Mouse (Mus musculus) hindlimb bud, embryonic 11.5 days (tissue): ENCODE measurements at regions not wholly inside any gene's neighbourhood (a gene's known extent, or its start where the extent isn't known, plus 50 kb on each side); places are given as distances from the start of the nearest gene placed in this dataset.
A peak's percentile ranks its signal among the peaks of the same experiment; 100 is the strongest.

Experiments
- DNase-seq: peaks from one replicate; pipeline ENCODE4 v3.0.0-alpha.2; 2012; ENCODE audit warnings: low read depth, low spot score; ENCODE audit errors: extremely low spot score

DNA sequence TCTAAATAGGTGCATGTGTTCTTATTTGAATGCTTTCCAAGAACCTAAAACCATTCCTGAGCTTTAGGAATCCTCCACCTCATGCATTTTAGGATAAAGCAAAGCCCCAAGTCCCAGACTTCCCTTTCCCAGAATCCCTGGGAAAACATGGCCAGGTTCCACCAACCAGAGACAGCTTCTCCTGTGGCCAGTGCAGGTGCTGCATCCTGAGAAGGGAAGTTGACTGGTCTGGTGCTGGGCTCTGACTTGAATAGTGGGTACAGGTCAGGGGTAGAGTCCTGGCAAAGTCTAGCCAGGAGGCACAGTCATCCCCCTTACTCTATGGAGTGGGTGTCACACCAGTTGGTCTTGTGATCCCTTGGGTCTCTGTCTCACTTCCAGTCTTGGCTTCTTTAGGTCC is 166.6 kb upstream of the Agap1 start:
- no peak for DNase-seq

- no peak for DNase-seq
Observed at GRCm38 (mm10) chr1:89288921-89289320, 165.7 kb upstream of the Agap1 start.

DNA sequence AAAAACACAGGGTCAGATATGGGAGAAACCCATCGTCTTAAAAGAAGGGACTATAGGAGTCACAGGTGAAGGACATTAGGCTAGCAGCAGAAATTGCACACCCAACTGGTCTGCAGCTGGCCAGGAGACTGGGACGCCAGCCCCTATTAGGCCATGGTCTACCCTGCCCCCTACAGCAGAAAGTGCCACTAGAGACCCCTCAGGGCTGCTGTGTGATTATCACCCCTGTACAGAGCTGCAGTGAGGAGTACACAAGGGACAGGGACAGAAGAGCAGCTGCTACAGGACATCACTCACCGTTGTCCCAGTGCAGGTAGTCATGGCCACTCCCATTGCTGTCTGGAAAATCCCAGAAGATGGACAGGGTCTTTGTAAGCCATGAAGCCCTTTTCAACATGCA is 157.9 kb upstream of the Agap1 start:
- DNase-seq, result no peak

GRCm38 (mm10) chr1:89297766-89298165 is 156.8 kb upstream of the Agap1 start:
- no peak for DNase-seq

DNA sequence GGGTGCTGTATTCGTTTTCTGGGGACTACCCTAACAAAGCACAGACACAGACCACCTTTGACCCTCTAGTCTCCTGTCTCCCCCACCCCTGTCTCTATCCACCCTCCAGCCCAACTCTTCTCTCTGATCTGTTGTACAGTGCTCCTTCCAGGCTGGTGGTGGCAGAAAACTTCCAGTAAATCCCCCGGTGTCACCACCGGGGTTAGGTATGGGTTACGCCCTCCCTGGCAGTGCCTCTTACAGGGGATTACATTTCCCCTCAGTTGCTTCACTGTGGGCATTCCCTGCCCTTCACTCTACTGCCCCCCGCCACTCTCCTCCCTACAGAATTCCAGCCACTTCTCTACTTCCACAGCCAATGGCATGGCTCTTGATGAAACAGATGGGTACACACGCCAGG is 153.5 kb upstream of the Agap1 start:
- DNase-seq, result no peak

DNA sequence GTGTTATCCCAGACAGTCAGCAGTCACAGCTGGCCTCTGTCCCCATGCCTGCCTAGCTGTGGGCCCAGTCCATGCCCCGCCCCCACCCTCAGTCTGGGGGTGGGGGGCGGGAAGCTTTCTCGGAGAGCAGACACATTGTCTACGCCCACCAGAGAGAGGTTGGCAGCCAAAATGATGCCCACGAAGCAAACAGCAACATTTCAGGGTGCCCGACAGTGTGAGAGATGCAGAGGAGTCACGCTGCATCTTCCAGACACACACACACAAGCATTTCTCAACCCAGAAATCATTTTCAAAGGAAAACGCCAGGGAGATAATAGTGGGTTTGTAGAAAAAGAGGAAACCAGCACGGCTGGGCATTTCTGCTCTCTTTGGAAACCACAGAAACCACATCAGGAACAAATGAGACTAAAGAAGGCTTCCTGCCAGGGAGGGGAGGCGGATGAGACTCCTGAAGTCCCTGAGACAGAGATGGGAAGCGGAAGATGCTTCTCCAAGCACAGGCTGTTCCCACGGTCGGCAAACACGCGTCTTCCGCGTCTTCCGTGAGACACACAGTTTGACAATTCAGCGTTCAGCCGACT is 152.1 kb upstream of the Agap1 start:
- no peak for DNase-seq

DNA sequence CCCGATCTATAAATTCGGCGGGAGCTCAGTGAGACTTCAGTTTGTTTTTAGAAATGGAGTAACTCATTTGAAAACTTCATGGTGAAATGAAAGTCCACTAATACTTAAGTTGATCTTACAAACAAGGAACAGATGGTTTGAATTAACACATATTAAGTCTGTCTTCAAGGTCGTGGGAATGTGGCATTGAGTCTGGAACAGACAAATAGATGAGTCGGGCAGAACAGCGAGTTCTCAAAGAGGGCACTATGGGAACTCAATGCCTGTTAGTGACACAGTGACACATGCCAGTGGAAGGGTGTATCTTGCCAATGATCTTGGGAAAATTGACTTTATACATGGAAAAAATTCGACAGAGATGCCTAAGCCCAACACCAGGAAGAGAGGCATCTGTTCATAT is 149.4 kb upstream of the Agap1 start:
- no peak for DNase-seq

DNA sequence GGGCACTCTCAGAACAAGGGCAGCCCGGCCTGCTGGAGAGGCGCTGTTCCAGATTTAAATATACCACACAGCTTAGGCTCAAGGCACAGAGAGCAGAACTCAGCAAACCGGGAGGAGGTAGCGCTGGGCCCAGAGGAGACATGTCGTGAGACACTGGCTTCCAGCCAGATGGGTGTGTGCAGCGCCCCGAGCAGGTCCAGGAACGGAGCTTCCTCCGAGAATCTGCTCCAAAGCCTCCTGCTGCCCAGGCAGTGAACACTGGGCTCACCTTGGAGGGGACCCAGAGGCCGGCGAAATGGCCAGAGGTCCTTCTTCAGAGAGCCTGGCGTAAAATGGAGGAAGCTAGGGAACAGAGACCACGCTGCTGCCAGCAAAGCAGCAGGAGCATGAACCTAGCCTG is 145.8 kb upstream of the Agap1 start:
- no peak for DNase-seq

GRCm38 (mm10) chr1:89313064-89313463 is 141.5 kb upstream of the Agap1 start:
- DNase-seq, result no peak

DNA sequence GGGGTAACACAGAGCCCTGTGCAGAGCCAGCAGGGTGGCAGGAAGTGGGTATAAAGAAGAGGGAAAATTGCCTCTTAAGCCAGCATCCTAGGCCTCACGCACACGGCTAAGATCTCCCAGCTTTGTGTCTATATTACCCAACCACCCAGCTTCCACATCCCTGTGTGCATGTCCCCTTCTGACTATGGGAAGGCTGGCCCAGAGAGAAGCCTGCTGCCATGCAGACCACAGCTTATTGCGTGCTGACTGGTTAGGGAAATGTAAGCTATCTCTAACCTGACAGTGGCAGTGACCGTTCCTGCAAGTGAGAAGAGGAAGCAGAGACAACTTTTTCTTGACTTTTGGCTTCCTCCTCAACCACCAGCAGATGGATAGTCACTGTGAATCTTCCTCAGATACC is 136.7 kb upstream of the Agap1 start:
- no peak for DNase-seq

DNA sequence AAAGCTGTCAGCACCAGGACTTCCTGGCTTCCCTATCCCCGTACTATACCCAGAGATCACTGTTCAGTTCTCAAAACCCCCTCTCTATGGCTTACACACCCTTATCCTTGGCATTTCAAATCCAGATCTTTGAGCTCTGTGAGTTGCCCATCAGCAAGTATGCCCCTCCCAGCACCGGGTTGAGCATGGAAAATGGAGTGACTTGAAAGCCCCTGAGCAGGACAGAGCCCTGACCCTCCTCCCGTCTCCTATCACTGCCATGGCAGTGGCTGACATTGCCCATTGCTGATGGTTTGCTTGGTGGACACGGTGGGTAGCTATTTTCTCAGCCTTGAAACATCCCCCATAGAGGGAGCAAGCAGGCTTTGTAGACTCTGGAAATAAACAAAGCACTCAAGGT is 135.9 kb upstream of the Agap1 start:
- no peak for DNase-seq

DNA sequence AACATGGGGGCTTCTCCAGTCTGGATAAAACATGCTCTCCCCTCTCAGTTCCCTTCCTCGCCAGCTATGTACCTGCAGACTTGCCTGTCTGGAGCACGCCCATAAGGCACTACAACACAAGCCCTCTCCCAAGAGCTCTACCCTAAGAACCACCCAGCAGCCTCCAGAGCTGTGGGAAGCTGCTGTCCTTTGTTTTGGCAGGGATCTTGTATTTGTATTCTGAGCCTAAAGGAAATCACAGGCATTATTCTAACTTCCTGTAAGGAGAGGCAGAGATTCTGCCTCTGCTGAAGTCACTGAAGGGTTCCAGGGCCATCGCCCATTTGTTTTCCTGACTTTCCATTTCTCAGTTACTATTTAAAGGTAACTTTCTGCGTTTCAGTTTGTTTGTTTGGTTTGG is 132.0 kb upstream of the Agap1 start:
- no peak for DNase-seq

- DNase-seq, result peak; percentile 3
Observed at GRCm38 (mm10) chr1:89323091-89323490, 131.5 kb upstream of the Agap1 start.

- DNase-seq, result no peak
Observed at GRCm38 (mm10) chr1:89331352-89331751, 123.3 kb upstream of the Agap1 start.

DNA sequence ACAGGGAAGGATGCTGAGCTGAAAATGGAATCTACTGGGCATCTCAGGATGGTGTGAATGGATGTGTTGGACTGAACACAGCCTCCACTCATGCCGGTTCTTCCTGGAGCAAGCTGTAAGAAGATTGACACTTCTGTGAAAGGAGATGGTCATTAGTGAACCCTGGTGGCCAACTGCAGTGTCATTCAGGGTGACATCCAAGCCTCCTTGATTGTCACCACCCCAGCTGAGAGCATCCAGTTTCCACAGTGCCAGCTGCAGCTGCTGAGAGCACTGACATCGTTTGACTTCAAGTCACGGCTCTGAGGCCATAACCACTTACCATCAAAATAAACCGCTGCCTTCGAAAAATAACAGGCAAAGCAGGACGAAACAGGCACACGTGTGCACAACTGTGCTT is 121.9 kb upstream of the Agap1 start:
- no peak for DNase-seq

DNA sequence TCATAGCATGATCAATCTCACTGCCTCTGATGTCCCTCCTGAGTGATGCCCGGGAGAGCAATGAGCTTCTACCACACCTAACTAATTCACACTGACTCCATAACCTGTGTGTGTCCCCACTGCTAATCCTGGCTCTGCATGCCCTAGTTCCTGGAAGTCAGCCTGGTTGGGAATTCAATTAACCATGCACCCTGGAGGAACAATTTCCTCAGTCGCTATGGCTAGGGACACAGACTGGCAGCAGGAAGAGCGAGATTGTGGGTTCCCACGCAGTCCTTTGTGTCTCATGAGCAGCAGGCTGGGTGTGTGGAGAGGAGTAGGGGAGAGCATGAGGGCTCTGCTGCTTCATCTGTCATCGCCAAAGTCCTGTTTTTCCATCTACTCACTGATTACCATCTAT is 116.7 kb upstream of the Agap1 start:
- DNase-seq, result no peak

DNA sequence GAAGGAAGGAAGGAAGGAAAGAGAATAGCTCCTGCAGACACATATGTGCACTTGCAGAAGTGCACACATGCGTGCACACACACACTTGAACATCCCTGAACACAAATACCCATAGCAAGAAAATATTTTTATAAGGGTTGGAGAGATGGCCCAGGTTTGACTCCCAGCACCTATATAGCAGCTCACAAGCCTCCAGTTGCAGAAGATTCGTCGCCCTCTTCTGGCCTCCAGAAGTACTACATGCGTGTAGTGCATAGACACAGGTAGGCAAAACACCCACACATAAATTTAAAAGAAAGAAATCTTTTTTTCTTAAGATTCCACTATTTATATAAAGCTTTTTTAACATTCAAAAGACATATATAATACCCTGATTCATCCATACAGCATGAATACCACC is 111.8 kb upstream of the Agap1 start:
- no peak for DNase-seq

DNA sequence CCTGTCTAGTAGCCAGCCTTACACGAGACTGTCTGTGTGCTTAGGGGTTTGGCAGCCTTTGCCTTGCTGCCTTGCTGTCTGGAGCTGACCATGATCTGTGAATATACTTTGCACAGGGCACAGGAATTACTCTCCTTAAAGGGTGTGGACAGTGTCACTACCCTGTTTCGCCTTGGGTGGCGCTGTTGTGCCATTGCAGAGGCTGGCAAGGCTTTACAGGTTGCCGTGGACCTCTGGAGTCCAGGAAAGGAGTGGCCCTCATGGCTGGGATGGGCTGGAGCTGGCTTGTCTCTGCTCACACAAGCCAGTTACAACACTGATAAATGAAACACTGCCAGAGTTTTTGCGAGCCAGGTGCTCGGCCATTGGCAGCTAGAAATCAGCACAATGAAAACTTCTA is 110.1 kb upstream of the Agap1 start:
- no peak for DNase-seq

- no peak for DNase-seq
Observed at GRCm38 (mm10) chr1:89347341-89347740, 107.3 kb upstream of the Agap1 start.

GRCm38 (mm10) chr1:89352936-89353335 is 101.7 kb upstream of the Agap1 start:
- DNase-seq, result no peak

DNA sequence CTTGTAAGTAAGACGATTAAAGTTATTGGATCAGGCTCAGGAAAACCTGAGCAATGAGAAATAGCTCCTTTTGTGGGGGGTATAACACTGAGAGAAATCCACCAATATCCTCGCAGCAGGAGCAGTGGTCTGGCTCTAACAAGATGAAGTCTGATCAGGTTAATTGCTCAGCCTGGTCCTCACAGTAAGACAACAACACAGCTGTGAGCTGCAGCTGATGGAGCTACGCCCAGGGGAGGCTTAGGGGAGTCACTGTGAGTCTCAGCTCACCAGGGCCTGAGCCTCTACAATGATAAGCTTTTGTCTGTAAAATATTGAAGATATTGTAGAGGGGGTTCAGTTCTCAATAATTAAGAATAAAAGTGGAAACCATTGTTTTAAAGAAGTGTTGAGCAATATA is 95.3 kb upstream of the Agap1 start:
- DNase-seq, result no peak

- DNase-seq, result no peak
Observed at GRCm38 (mm10) chr1:89364547-89365305, 89.9 kb upstream of the Agap1 start.

- DNase-seq, result no peak
Observed at GRCm38 (mm10) chr1:89366891-89367290, 87.7 kb upstream of the Agap1 start.
